Mouse (Mus musculus) heart, adult 2 months (tissue): ENCODE results near the gene Kcnj13. TPM values are rescaled to one million over a fixed set of nuclear protein-coding genes. Genes with fewer than 3 reads are reported as not detected.

Source experiments
- DNase-seq, 2 experiments: peaks; one replicate each; pipeline ENCODE4 v3.0.0; 2021
- H3K27ac ChIP-seq: fragments of 200-600 bp; 2 replicates; pipeline ENCODE4 v1.8.1; 2022
- H3K27me3 ChIP-seq: fragments of 200-500 bp; 2 replicates; pipeline ENCODE4 v1.6.1; 2012; ENCODE audit warnings: mild to moderate bottlenecking, low read length, inconsistent platforms, mixed read lengths; ENCODE audit not compliant: control insufficient read depth, insufficient read depth
- H3K36me3 ChIP-seq: fragments of 200-500 bp; 2 replicates; pipeline ENCODE4 v1.6.1; 2012; ENCODE audit warnings: low read length, inconsistent platforms; ENCODE audit not compliant: control insufficient read depth, insufficient read depth
- H3K4me1 ChIP-seq: fragments of 200-500 bp; 2 replicates; pipeline ENCODE4 v1.6.1; 2011; ENCODE audit warnings: low read length; ENCODE audit not compliant: control insufficient read depth, insufficient read depth
- H3K4me3 ChIP-seq: fragments of 200-600 bp; 2 replicates; pipeline ENCODE4 v1.8.1; 2022
- H3K79me2 ChIP-seq: fragments of 200-500 bp; replicated peaks from 2 replicates; pipeline ENCODE4 v1.6.1; 2012; ENCODE audit warnings: mild to moderate bottlenecking, inconsistent platforms, low read length, moderate library complexity, mixed read lengths; ENCODE audit not compliant: control insufficient read depth, insufficient read depth
- H3K9ac ChIP-seq: fragments of 200-500 bp; 2 replicates; pipeline ENCODE4 v1.6.1; 2012; ENCODE audit warnings: low read depth, mild to moderate bottlenecking, control low read depth, inconsistent platforms, low read length, mixed read lengths
- CTCF ChIP-seq: fragments of 200-600 bp; IDR thresholded peaks from 2 replicates; pipeline ENCODE4 v1.8.1; 2022; ENCODE audit warnings: antibody characterized with exemption, mild to moderate bottlenecking, moderate library complexity
- EP300 ChIP-seq: fragments of 200-500 bp; IDR thresholded peaks from 2 replicates; pipeline ENCODE4 v1.6.1; 2011; ENCODE audit warnings: low read depth, low read length, control low read depth; ENCODE audit not compliant: insufficient read depth
- POLR2A ChIP-seq: fragments of 200-500 bp; IDR thresholded peaks from 2 replicates; pipeline ENCODE4 v1.6.1; 2011; ENCODE audit warnings: mild to moderate bottlenecking, low read depth, low read length, control low read depth; ENCODE audit not compliant: insufficient read depth
- WGBS: fragments of 180-500 bp; shearing (Covaris S2); methylation state at CpG from one replicate; pipeline ENCODE4 v1.1.7; 2018; 5-methylcytosine and 5-hydroxymethylcytosine counted together
- intact Hi-C: fragments of 180-260 bp; cut with DNase I; formaldehyde crosslinking; loops from one replicate; pipeline ENCODE4 v1.15.1; 2025
- long read RNA-seq: library from polyadenylated mRNA; stranded (forward); transcript quantifications from one replicate; pipeline ENCODE4 v2.0.0, GENCODE M21; 2021
- polyA plus RNA-seq: library from polyadenylated mRNA; depleted of rRNA; stranded (reverse); fragments of >200 nt; gene quantifications from 2 replicates; pipeline ENCODE4 v1.2.3, GENCODE M21; 2012; rRNA removed
- total RNA-seq, 2 experiments: library from RNA; stranded (reverse); gene quantifications; 2 replicates each; pipeline ENCODE4 v1.2.3; 2021

Gene Kcnj13
- total RNA-seq = not detected
- polyA plus RNA-seq = 0.29 TPM in 1 of 2 replicates, not detected in the other
- long read RNA-seq = 0 reads

DNA sequence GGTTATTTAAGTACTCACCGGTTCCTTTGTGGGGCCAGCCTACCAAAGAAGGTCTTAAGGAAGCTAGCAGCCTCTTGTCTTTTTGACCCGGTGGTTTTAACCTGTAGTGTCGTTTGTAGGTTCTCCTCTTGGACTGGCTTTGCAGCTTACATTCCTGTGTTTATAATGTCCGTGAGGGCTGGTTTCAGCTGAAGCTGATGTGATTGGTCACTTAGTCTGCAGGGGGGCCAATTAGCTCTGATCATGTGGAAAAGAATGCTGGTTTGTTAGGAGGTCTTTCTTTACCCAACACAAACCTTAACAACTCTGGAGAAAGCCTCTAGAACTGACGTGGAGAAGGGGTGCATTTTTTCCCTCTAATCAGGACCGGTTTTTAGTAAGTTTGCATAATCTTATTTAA is at the start of gene Kcnj13:
Kcnj13 (minus strand) TSS at position 136 of the 400 bp plus-strand sequence.
- H3K27ac ChIP-seq = no peak within 1 kb of the TSS
- 72% methylated on average over 6 of the region's 6 CpGs for WGBS
- TF ChIP-seq POLR2A (no peak), CTCF (no peak), EP300 (no peak)
- no peak for DNase-seq
- intact Hi-C loops = no loop called here
- H3K4me1 ChIP-seq = 0 out of 2 replicates have a peak, but pooled peaks cover 2% of the 10 kb centered on the region
- H3K27me3 ChIP-seq = no peaks in the 10 kb centered on the region
- no peaks in the 10 kb centered on the region for H3K36me3 ChIP-seq
- H3K9ac ChIP-seq = no peak within 1 kb of the TSS
- H3K4me3 ChIP-seq = no peak within 1 kb of the TSS
- no peaks in the 10 kb centered on the region for H3K79me2 ChIP-seq

DNA sequence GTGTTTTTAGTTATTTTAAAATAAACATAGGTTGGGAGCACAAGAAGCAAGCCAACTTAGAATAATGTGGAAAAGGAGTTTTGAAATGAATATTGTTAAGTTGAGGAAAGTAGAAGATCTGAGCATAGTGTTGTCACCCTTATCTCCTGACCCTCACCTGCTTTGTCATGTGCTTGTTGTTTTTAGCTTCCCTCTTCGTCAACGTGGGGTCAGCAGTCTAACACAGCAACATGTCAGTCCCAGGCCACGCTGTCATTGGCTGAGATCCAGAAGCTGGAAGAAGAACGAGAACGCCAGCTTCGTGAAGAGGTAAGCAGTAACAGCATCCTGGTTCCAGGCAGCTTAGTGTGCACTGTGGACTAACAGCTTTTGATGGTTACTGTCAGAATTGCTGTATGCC is 42.1 kb upstream of the Kcnj13 start:
- Histone ChIP-seq H3K4me1 (peaks cover 1% of the 10 kb centered on the region; the same call in 1 of the 2 replicates), H3K4me3 (no peak overlapping the region), H3K36me3 (peaks cover 8% of the 10 kb centered on the region), H3K9ac (no peak overlapping the region), H3K27ac (no peak overlapping the region), H3K27me3 (no peaks in the 10 kb centered on the region), H3K79me2 (no peaks in the 10 kb centered on the region)
- DNase-seq = no peak
- TF ChIP-seq POLR2A = no peak
- no peak for TF ChIP-seq EP300
- TF ChIP-seq CTCF = no peak
- 35% methylated on average over 6 of the region's 6 CpGs for WGBS
- intact Hi-C loops = no loop called here

- no peak overlapping the region for H3K4me3 ChIP-seq
- no peaks in the 10 kb centered on the region for H3K27me3 ChIP-seq
- no peak for TF ChIP-seq EP300
- TF ChIP-seq CTCF = no peak
- no peak for TF ChIP-seq POLR2A
- H3K27ac ChIP-seq = no peak overlapping the region
- 93% methylated on average over 2 of the region's 2 CpGs for WGBS
- H3K4me1 ChIP-seq = peaks cover 1% of the 10 kb centered on the region; the same call in 1 of the 2 replicates
- H3K79me2 ChIP-seq = no peaks in the 10 kb centered on the region
- no peak for DNase-seq
- intact Hi-C loops = no loop called here
- peaks cover 8% of the 10 kb centered on the region for H3K36me3 ChIP-seq
- no peak overlapping the region for H3K9ac ChIP-seq
Measured at GRCm38 (mm10) chr1:87435125-87435524, 40.6 kb upstream of the Kcnj13 start.

DNA sequence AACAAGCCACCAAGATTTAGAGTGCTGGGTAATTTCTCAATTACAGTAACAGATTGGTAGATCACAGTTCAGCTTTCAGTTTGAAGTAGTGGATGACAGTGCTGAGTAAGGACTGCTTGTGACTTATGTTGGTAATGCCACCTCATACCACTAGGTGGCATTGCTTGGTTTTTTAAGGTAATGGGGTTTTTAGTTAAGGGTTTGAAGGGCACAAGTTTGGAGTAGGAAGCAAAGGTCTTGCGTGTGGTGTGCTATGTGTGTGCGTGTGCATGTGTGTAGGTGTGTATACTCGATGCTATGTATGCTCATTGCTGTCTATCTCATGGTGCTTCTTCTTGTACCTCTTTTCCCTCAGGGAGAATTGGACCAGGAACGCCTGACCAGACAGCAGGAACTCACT is 24.2 kb upstream of the Kcnj13 start:
- Histone ChIP-seq H3K27me3 (no peaks in the 10 kb centered on the region), H3K36me3 (no peaks in the 10 kb centered on the region; the same call in 1 of the 2 replicates), H3K79me2 (no peaks in the 10 kb centered on the region), H3K9ac (no peak overlapping the region), H3K4me3 (no peak overlapping the region), H3K4me1 (no peaks in the 10 kb centered on the region), H3K27ac (no peak overlapping the region)
- WGBS = 84% methylated on average over 4 of the region's 4 CpGs
- intact Hi-C loops = loop anchor here (10.0 kb wide), 1 partner anchor 174 kb away; no protein-coding TSS in a partner anchor
- TF ChIP-seq POLR2A = no peak
- peak; percentile 89 for TF ChIP-seq CTCF
- no peak for TF ChIP-seq EP300
- DNase-seq = no peak

DNA sequence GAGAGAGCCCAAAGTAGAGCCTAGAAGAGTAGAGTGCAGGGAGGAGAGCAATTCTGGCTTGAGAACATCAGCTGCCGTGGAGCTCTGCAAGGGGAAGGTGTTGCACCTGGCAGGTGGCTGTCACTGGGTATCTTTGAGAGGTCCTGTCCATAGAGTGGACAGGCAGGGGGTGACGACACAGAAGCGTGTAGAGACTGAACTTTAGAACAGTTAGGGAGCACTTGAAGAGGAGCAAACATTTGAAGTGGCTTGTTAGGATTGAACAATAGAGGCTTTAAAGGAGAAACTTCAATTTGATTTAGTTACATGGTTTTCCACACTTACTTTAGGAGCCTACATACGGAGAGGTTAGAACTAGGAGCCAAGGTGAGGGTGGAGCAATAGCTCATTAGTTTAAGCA is 14.9 kb upstream of the Kcnj13 start:
- 96% methylated on average over 4 of the region's 4 CpGs for WGBS
- Histone ChIP-seq H3K27me3 (no peaks in the 10 kb centered on the region), H3K9ac (no peak overlapping the region), H3K79me2 (no peaks in the 10 kb centered on the region), H3K27ac (no peak overlapping the region), H3K4me3 (no peak overlapping the region), H3K36me3 (peaks cover 4% of the 10 kb centered on the region), H3K4me1 (no peaks in the 10 kb centered on the region)
- TF ChIP-seq POLR2A = no peak
- TF ChIP-seq CTCF = no peak
- TF ChIP-seq EP300 = no peak
- intact Hi-C loops = no loop called here
- DNase-seq = no peak

- TF ChIP-seq CTCF (no peak), POLR2A (no peak), EP300 (no peak)
- intact Hi-C loops = no loop called here
- H3K27ac ChIP-seq = no peak overlapping the region
- no peaks in the 10 kb centered on the region for H3K4me1 ChIP-seq
- no peak overlapping the region for H3K4me3 ChIP-seq
- DNase-seq = no peak
- no peaks in the 10 kb centered on the region for H3K27me3 ChIP-seq
- no peaks in the 10 kb centered on the region for H3K79me2 ChIP-seq
- peaks cover 4% of the 10 kb centered on the region for H3K36me3 ChIP-seq
- H3K9ac ChIP-seq = no peak overlapping the region
Measured at GRCm38 (mm10) chr1:87406012-87406411, 11.5 kb upstream of the Kcnj13 start.
